Mouse (Mus musculus) urinary bladder, postnatal 25 days (tissue): ENCODE measurements around the gene Dynlrb2.

ENCODE experiments used
- DNase-seq: peaks from one replicate; pipeline ENCODE4 v3.0.0; 2022; ENCODE audit warnings: low spot score

The Dynlrb2 gene

GRCm38 (mm10) chr8:116540136-116540535 lies 35.4 kb downstream of the Dynlrb2 start:
- DNase-seq: no peak

DNA sequence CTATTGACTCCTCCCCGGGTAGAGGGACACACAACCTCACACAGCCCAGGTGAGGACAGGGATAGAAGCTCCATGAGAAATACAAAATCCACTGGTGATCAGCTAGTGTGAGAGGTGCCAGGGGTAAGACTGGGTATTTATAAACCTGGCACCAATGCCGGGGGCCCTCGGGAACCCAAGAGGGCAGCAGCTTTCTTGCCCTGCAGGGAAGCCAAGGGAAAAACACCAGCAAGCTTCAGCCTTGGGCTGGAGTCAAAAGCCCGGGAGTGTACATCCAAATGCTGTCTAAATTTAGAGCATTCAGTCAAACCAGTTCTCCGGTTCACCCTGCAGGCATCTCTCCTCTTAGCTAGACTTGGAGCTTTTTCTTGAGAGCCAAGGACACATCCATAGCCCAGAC lies 38.1 kb downstream of the Dynlrb2 start:
- no peak for DNase-seq

GRCm38 (mm10) chr8:116543366-116543765 lies 38.6 kb downstream of the Dynlrb2 start:
- DNase-seq: no peak

DNA sequence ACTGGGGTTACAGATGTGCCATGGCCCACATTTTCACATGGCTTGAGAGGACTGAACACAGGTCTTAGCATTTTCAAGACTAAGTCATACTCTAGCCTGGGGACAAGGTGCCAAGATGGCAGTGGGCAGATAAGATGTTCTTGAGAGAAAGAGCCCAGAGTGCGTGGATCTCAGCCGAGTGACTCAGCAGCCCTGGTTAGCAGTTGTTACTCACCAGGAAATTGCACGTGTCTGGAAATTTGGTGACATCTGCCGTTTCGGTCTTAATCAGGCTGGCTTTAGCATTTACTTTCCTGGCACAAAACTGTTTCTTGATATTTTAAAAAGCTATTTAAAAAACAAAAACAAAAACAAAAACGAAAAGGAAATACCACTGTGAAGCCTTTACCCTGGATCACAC lies 47.5 kb downstream of the Dynlrb2 start:
- DNase-seq: no peak

DNA sequence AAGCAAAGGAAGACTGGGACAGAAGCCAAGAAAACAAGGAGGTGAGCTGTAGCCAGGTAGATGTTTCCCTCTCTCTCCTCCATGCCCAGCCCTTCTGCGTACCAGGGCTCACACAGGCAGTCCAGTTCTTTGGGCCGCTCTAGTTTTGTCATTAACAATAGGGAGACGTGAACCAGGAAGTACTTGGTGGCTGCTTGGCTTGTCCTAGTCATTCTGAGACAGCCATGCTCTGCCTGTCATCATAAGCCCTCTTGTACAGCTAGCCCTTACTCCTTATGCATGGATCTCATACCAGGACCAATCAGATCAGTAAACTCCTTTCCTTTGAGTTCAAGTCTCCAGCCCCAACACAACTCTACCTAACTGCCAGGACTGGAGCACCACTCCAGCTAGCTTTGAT lies 48.0 kb downstream of the Dynlrb2 start:
- no peak for DNase-seq
